Mouse (Mus musculus) thymus, postnatal 10 days (tissue): ENCODE data around the gene Naaladl2.
"Not testable (repeated sequence)": the region's sequence is repeated elsewhere in the genome, so short reads cannot be mapped to it uniquely, and the experiment has no call there.

Experiments used
- DNase-seq, 2 experiments: peaks; one replicate each; pipeline ENCODE4 v3.0.0; 2021; ENCODE audit warnings: low spot score in 2 of 2

Gene Naaladl2

DNA sequence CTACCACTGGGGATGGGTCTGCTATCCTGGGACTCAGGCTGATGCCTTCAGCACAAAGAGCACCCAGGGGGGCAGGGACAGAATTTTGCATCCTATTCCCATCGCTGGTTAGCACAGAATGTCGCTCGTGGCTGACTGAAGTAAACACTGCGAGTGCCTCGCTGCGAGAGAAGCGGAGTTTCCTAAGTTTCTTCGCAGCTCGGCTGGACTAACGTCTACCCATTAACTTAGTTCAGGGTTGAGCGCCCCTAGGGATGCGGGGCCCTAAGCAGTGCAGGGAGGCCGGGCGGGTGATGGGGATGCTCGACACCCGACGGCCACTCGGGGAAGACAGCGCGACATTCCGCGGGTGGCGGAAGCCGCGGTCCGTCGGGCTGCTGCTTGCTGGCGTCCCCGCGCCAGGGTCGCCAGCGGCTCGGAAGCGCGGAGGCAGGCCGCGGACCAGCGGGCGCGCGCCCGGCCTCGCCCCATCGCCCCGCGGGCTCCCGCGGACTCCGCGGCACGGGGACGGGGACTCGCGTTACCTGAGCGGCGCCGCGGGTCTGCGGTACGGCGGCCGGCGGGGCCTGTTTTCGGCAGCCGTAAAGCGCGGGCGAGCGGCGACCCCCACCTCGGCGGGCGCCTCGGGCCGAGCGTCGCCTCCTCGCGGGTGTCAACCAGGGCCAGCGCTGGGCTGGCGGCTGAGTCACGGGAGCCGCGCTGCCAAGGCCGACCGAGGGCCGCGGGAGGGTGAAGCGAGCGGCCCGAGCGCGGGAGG, at the start of gene Naaladl2:
Gene Naaladl2 (minus strand): TSS at position 707 of the 757 bp plus-strand sequence.
- DNase-seq = no peak

DNA sequence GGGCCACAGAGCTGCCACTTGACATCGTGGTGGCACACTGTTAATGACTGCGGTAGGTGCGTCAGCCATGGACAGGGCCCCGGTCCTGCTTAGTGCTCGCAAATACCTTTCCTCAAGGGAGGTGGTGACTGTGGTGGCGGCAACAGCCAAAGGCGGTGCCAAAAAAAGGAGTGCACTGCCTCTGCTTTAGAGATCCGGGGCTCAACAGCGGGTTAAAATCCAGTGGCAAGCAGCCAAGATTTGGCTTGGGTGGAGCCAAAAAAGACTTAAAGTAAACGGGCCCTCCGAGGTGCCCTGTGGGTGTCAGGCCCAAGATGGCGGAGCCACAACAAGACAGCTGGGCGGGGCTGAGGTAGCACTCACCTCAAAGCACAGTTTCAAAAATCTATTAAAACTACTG, 7.7 kb upstream of the Naaladl2 start:
- no peak for DNase-seq

DNA sequence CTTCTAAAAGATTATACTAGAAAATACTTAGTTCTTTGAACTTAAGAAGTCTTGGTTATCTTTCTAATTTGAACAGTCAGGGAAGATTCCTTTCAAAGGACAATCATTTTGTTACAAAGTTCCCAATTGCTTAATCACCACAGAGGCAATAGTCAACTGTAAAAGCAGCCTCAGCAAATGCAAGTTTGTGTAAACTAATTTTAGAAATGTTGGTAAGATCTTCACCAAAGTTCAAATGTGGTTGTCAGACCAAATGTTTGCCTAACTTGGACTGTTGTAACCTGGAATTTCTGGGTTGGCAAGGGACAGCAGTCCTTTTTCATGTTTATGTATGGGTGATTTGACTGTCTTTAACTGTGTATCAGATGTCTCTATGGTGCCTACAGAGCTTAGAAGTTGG, 3.2 kb upstream of the Naaladl2 start:
- no peak for DNase-seq

DNA sequence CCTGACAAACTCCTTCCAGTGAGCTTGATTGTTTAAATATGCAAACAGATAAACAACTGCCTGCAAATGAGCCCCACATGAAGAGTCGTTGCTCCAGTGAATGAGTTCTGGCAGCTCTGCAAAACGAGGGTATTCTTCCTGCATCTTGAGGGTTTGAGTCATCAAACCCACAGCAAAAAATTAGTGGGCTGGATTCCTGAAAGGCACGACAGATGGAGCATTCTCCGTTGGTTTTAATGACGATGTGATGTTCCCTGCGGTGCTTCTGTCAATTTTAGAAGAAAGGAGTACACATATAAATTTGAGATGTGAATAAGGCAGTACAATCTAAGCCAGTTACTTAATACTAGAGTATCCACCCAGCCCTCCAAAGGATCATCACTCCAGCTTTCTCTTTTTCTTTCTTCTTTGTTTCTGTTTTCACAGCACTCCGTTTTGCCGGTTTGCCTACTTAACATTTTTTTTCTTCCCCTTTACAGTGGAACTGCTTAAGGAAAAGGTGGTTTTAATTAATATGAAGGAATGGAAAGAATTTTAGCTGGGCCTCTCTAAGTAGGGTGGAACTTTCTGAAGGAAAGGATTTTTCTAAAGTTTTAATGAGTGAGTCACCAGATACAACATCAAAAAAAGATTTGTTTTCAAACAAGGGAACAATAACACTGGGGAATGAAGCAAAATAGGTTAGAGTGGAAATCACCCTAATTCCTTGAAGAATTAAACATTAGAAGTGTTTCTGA, 1.1 kb upstream of the Naaladl2 start:
- DNase-seq = no peak

DNA sequence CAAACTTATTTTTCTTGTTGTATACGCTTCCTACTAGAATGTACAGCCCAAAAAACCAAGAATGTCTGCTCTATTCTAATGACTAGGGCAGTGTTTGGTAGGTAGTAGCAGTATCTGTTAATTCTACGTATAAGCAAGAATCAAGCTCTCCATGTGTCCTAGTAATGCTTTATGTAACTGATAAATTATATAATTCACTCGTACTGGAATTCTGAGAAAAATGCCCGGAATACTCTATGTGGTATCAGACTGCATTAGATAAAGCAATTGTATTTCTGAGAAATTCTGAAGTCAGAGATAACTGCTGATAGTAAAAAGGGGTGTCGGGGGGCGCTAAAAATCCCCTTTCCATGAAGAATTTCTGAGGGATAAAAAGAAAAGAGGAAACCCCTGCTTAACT, 950 bp downstream of the Naaladl2 start:
- DNase-seq = no peak

DNA sequence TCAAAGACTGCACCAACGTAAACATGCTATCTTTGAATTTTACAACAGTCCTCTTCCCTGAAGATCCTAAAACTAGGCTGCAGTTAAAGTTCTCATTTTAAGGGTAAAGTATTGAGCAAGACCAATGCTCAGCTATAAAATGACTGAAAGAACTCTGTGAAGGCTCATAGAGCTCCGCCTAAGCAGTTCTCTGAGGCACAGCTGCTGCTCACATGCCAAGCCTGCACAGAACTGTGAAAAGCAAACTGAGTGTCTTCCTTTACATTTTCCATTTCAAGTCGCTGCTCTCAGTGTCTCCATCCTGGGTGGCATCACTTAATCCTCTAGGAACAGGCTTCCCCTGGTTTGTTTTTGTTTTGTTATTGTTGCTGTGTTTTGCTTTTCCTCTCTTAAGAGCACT, 12.2 kb downstream of the Naaladl2 start:
- no peak for DNase-seq

DNA sequence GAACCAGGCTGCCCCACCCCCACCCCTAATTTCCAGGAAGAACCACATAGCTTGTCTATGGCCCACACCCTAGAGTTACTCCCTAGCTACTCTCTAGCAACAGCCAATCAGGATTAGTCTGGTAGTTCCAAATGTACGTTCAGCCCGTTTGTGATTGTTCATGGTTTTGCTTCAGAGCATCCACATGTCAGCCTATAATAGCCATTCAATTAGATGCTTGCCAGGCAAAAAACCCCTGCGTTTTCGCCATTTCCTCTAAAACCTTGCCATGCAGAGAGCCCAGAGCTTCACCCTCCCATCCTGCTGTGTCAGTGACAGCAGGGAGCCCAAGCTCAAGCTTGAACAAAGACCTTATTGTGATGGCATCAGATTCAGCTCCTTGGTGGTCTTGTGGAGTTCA, 16.2 kb downstream of the Naaladl2 start:
- DNase-seq = no peak

DNA sequence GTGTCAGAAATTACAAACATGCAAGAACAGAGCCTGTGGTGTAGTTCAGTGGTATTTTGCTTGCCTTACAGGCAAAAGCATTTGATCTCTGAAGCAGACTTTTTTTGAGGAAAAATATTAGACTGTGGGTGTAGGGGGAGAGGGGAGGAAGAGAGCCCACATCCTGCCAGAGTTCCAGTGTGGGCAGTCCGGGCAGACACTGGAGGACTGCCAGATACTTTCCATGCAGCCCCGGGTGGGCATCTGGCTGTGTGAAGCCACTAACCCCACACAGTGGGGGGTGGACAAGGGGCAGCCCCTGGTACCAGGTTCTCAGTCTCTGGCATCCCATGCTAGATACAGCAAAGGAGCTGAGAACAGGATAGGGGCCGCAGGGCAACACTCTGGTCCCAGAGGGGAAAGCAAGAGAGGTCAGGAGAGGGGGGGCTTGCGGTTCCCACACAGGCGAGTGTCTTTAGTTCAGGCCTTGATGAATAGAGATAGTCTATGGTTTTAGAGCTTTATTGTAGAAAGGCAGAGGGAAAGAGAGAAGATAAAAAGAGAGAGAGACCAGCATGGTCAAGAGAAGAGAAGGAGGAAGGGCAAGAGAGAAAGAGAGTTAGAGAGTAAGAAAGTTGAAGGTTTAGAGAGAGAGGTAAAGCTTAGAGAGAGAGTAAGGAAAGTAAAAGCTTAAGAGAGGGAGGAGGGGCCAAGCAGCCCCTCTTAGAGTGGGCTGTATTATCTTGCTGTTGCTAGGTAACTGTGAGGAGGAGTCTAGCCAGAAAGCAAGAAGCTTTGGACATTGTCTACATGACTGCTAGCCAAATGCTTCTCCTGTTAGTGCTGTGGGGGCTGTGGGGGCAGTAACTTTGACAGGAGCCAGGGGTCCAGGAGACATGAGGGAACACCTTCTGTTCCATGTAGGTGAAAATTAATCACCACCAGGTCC, 18.9 kb downstream of the Naaladl2 start:
- no peak for DNase-seq

DNA sequence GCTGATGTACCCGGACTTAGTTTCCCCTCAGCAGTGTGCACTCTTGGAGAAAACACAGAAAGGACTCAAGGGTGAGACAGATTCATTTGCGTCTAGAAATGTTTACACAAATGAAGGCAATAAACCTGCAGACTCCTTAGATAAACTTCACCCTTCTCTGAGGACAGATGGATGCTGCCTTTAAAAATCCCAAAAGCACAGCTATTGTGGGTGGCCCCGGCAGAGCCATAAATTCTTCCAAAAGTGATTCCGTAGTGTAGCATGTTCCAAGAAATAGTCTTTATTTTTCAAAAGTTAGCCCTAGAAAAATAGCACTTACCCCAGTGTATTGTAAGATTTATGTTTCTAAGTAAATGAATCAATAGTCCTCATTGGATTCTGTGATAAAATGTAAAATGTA, 31.0 kb downstream of the Naaladl2 start:
- DNase-seq = no peak

DNA sequence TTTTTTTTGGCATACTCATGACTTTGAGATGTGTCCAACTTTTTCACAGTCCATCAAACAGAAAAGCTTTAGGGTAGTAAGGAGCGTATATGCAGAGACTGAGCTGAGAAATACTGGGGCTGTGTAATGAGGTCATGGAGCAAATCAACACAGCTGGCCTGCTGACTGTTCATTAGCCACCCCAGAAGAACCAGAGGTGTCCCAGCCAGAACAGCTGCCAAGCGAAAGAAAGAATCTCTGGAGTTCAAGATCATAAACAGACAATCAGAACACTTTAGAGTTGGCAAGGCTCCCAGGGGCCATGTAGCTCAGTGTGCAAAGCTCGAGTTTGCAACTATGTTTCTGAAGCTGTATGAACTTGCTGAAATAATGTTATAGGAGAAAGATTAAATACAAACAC, 35.1 kb downstream of the Naaladl2 start:
- DNase-seq = no peak

DNA sequence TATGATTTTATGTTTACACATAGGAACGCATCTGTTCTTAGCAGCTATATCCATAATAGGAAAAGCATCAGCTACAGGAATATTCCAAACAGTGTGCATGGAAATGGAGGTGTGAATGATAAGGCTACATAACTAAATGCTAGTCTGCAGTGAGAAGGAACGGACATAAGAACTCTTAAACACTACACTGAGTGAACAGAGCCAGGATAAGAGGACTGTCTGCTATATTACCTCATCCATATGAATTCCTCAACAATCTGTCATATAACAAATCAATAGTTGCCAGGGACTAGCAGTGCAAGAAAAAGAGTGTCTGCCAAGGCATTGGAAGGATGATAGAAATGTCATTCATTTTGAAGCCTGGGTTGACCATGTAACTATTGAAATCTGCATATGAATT, 51.1 kb downstream of the Naaladl2 start:
- no peak for DNase-seq

DNA sequence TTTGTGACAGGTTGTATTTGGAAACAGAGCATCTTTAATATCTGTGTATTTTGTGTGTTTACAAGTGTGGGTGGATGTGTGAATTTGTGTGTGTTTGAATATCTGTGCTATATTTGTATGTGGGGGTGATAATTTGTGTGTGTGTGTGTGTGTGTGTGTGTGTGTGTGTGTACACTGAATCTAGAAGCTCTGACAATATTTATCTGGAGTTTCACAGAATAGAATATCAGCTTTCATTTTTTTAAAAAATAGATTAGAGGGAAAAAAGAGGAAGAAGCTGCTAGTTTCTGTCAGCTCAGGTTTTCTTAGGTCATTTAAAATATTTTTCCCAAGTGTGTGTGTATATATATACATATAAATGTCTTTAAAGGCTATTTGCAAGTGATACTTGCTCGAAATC, 68.3 kb downstream of the Naaladl2 start:
- no peak for DNase-seq

DNA sequence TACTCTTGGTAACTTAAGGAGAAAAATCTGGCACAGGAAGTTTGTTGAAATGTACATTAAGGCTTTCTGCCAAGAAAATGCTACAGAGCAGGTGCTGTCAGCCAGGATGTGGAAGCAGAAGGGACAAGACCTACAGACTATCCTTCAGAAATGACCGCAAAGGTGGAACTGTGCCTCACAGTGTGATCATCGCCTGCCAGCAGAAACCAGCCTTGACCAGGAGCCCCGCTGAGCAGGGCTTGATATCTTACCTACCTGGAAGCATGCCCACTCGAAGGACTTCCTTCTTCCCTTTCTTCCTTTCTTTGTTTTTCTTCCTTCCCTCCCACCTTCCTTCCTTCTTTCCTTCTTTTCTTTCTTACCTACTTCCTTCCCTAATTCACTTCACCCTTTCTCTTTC, 69.8 kb downstream of the Naaladl2 start:
- DNase-seq = no peak

DNA sequence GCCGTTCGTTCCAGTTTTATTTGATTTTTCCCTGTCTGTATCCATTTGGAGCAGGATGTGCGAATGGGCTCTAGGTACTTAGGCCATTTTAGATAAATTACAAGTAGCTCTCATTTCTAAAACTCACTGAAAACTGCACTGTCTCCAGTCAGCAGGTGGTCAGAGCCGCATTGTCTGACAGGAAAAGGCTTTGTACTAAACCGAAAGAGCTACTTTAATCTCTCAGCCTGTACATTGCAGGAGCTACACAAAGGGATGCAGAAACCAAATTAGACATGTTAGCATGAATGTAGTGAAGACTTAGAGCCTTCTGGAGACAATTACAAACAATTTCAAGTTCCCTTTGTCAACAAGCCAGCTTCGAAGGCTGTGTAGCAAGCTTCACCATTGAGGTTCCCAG, 70.2 kb downstream of the Naaladl2 start:
- no peak for DNase-seq

DNA sequence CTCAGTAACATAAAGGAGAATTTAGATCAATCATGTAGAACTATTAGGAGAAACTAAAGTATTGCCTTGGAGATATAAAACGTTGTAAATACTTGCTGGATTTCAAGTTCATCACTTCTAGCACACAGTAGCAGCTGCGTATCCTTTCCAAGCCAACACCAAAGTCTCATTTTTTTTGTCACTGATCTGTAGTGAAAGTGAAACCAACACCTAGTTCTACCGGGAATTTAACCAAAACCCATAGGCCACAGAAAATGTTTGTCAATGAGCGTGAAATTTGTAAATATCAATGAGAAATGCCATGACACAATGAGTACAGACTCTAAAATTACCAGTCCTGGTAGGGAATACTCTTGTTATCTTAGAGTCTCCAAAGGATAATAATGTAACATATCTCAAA, 80.8 kb downstream of the Naaladl2 start:
- DNase-seq = no peak

DNA sequence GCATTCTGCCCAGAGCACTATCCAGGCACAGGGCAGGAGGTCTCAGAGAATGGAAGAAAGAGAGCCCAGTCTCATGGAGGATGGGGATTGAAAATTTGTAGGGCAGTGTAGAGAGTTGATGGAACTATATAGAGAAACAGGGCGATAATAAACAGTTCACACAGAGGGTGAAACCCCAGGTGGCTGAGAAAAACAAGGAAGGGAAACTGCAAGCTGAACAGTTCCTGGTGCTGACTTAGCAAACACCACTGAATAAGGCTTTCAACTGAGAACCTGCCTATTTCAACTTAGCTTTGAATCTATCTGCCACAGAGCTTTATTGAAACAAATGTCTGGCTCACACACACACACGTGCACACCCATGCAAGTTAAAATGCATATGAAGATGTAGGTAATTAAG, 91.1 kb downstream of the Naaladl2 start:
- no peak for DNase-seq

DNA sequence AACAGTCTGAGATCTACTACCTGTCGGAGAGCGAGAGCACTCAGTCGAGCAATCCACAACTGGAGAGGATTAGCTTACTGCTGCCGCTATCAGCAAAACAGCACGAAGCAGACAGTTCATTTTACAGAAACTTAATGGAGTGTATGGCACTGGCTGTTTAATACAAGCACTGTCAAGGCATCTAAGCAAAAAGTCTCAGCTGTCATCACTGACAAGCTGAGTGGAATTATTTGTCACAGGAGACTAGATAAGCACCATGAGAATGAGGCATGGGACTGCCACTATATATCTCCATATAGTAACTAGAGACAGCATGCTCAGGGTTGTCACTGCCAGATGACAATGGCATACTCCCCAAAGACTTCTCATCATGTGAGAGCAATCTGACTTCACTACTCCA, 124.1 kb downstream of the Naaladl2 start:
- DNase-seq = no peak

DNA sequence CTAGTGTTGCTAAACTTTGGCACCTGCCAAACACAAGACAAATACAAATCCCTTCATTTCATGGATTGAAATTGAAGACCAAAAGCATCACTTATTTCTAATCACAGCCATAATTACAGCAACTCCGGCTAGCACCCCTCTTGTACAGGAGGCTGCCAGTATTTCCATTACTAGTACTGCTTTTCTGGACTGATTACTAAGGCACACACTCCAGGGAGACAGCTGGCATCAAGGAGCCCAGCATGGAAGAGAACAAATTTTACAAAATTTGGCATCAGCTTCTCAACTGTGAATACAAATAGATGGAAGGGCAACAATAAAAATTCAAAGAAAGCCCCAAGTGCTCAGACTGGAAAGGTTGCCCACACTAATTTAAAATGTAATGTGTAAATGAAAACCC, 133.3 kb downstream of the Naaladl2 start:
- no peak for DNase-seq

DNA sequence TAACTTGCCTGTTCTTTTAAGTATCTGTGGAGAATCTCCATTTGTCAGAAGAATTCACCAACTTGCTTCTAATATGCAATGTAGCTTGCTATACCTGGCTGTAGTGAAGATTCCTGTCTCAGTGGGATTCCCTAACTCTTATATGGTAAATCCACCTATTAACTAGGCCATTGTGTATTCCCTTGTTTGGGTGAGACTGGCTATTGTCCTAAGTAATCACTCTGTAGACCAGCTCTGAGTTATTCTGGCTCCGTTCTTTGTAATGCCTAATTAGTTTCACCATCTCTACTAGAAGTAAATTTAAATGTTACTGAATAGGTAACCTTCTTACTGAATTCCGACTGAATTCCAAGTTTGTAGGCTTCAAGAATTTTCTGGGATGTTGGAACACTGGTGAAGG, 137.3 kb downstream of the Naaladl2 start:
- not testable (repeated sequence) for DNase-seq

DNA sequence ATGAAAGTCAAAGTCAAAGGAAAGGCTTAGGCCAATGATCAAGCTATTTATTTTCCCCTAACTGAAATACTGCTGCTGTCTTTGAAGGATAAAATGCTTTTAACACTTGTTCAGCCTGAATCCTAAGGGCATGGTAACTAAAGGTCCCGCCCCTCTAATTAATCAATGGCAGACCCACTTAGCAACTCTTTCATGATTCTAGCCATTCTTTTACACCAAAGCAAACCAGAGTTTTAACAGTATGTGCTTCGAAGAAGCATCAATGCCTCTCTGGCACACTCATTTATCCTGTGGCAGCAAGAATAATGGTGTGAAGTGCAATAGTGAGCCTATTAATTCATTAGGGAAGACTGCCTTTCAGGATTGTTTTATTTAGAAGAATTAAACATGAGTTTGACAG, 151.5 kb downstream of the Naaladl2 start:
- DNase-seq = no peak

DNA sequence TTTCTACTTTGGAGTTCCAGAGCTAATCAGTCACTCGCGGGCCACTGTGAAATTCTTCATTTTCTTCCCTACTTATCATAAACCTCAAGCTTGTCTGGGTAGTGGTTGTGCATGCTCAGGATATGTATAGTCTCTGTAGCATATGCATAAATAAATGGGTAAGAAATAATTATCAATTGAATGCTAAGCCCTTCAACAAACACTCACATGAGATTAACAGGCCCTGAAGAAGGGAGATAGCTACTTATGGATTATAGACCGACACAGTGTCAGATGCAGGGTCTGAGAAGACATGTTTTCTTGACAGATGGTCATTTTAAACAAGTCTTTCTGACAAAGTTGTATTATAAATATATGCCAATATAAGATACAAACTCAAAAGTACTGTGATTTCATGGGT, 152.0 kb downstream of the Naaladl2 start:
- DNase-seq = no peak

DNA sequence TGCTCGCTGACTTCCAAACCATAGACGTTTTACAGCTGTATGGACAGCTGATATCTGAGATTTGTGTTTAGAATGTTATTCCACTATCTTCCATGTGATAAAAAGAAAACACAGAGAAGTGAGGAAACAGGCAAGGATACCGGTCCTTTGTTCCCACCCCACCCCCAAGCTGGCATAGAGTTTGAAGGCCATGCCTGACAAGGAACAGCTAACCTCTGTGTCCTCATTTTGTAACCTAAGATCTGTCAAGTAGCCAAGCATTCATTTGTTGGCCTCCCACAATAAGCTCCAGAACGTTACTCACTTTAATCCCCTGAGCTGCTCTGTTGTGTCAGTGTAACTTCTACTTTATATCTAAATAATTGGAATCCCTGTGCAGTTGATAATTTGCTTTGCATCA, 161.9 kb downstream of the Naaladl2 start:
- no peak for DNase-seq
